Mouse (Mus musculus) MEL (cell line): ENCODE measurements around the gene 1700029I15Rik. TPM values are rescaled to one million over a fixed set of nuclear protein-coding genes. Genes with fewer than 3 reads are reported as not detected.

Source experiments
- DNase-seq: peaks from one replicate; pipeline ENCODE4 v3.0.0; 2011; ENCODE audit warnings: low read depth, low spot score
- H3K27ac ChIP-seq: 2 replicates; pipeline ENCODE4 v1.5.1; 2012; ENCODE audit warnings: low read depth, mild to moderate bottlenecking, control low read depth, low read length, moderate library complexity; ENCODE audit not compliant: control insufficient read depth
- H3K27me3 ChIP-seq, 2 experiments: fragments of 150-350 bp in 1 of 2; sonication (generic) in 1 of 2; 2 replicates each; pipeline ENCODE4 v1.6.1; 2012; ENCODE audit warnings: low read length in 2 of 2, mild to moderate bottlenecking in 2 of 2, improper control_type of control experiment in 1 of 2, moderate library complexity in 1 of 2; ENCODE audit not compliant: insufficient read depth in 2 of 2, control insufficient read depth in 1 of 2
- H3K36me3 ChIP-seq, 2 experiments: 2 replicates each; pipeline ENCODE4 v1.6.1; 2012 to 2014; ENCODE audit warnings: low read length in 2 of 2, improper control_type of control experiment in 1 of 2, inconsistent platforms in 1 of 2, mild to moderate bottlenecking in 1 of 2; ENCODE audit not compliant: insufficient read depth in 2 of 2, control insufficient read depth in 1 of 2
- H3K4me1 ChIP-seq, 2 experiments: fragments of 150-350 bp in 1 of 2; sonication (generic) in 1 of 2; 2 replicates each; pipeline ENCODE4 v1.6.1; 2012; ENCODE audit warnings: low read length in 2 of 2, improper control_type of control experiment in 1 of 2, mild to moderate bottlenecking in 1 of 2; ENCODE audit not compliant: insufficient read depth in 2 of 2, control insufficient read depth in 1 of 2
- H3K4me3 ChIP-seq, 2 experiments: fragments of 150-350 bp in 1 of 2; sonication (generic) in 1 of 2; 2 replicates each; pipeline ENCODE4 v1.5.1; 2012; ENCODE audit warnings: low read depth in 2 of 2, low read length in 2 of 2, mild to moderate bottlenecking in 2 of 2, moderate library complexity in 2 of 2, control low read depth in 1 of 2, improper control_type of control experiment in 1 of 2; ENCODE audit not compliant: control insufficient read depth in 1 of 2, insufficient read depth in 1 of 2
- H3K79me2 ChIP-seq: 2 replicates; pipeline ENCODE4 v1.6.1; 2012; ENCODE audit warnings: mild to moderate bottlenecking, low read length, moderate library complexity; ENCODE audit not compliant: control insufficient read depth, poor library complexity, insufficient read depth
- H3K9ac ChIP-seq: 2 replicates; pipeline ENCODE4 v1.6.1; 2012; ENCODE audit warnings: low read depth, mild to moderate bottlenecking, control low read depth, low read length, moderate library complexity; ENCODE audit not compliant: control insufficient read depth, poor library complexity, severe bottlenecking
- H3K9me3 ChIP-seq: fragments of 150-350 bp; sonication (generic); replicated peaks from 2 replicates; pipeline ENCODE4 v1.6.1; 2012; ENCODE audit warnings: mild to moderate bottlenecking, low read length, improper control_type of control experiment, moderate library complexity; ENCODE audit not compliant: insufficient read depth
- CHD1 ChIP-seq: IDR thresholded peaks from 2 replicates; pipeline ENCODE4 v1.6.1; 2012; ENCODE audit warnings: low read depth, mild to moderate bottlenecking, inconsistent platforms, low read length, improper control_type of control experiment
- ELF1 ChIP-seq: IDR thresholded peaks from 2 replicates; pipeline ENCODE4 v1.6.1; 2014; ENCODE audit warnings: low read depth, mild to moderate bottlenecking, inconsistent platforms, low read length, improper control_type of control experiment, moderate library complexity
- ETS1 ChIP-seq: IDR thresholded peaks from 2 replicates; pipeline ENCODE4 v1.6.1; 2012; ENCODE audit warnings: low read depth, mild to moderate bottlenecking, inconsistent platforms, low read length, improper control_type of control experiment, moderate library complexity
- GATA1 ChIP-seq: IDR thresholded peaks from 2 replicates; pipeline ENCODE4 v1.6.1; 2011; ENCODE audit warnings: low read depth, low read length, improper control_type of control experiment
- MAFK ChIP-seq: IDR thresholded peaks from 2 replicates; pipeline ENCODE4 v1.6.1; 2011; ENCODE audit warnings: low read depth, mild to moderate bottlenecking, low read length, improper control_type of control experiment, borderline replicate concordance
- MEF2A ChIP-seq: IDR thresholded peaks from 2 replicates; pipeline ENCODE4 v1.6.1; 2014; ENCODE audit warnings: low read depth, mild to moderate bottlenecking, inconsistent platforms, low read length, improper control_type of control experiment; ENCODE audit not compliant: poor library complexity, insufficient replicate concordance, severe bottlenecking; ENCODE audit errors: extremely low read depth
- MXI1 ChIP-seq: IDR thresholded peaks from 2 replicates; pipeline ENCODE4 v1.6.1; 2011; ENCODE audit warnings: mild to moderate bottlenecking, low read depth, low read length, improper control_type of control experiment
- POLR2A ChIP-seq, 2 experiments: IDR thresholded peaks; 2 replicates each; pipeline ENCODE4 v1.6.1; 2011 to 2012; ENCODE audit warnings: low read length in 2 of 2, mild to moderate bottlenecking in 2 of 2, control low read depth in 1 of 2, improper control_type of control experiment in 1 of 2, low read depth in 1 of 2, moderate library complexity in 1 of 2; ENCODE audit not compliant: control insufficient read depth in 1 of 2, insufficient read depth in 1 of 2, poor library complexity in 1 of 2
- POLR2AphosphoS5 ChIP-seq: IDR thresholded peaks from 2 replicates; pipeline ENCODE4 v1.6.1; 2012; ENCODE audit warnings: low read depth, borderline replicate concordance, mild to moderate bottlenecking, inconsistent platforms, low read length, moderate library complexity, mixed read lengths
- RCOR1 ChIP-seq: IDR thresholded peaks from 2 replicates; pipeline ENCODE4 v1.6.1; 2012; ENCODE audit warnings: low read depth, mild to moderate bottlenecking, inconsistent platforms, low read length, improper control_type of control experiment
- SMC3 ChIP-seq: IDR thresholded peaks from 2 replicates; pipeline ENCODE4 v1.6.1; 2011; ENCODE audit warnings: low read depth, low read length, improper control_type of control experiment
- TAL1 ChIP-seq: IDR thresholded peaks from 2 replicates; pipeline ENCODE4 v1.6.1; 2012; ENCODE audit warnings: mild to moderate bottlenecking, inconsistent platforms, low read length, moderate library complexity, mixed read lengths
- UBTF ChIP-seq: IDR thresholded peaks from 2 replicates; pipeline ENCODE4 v1.6.1; 2012; ENCODE audit warnings: low read depth, mild to moderate bottlenecking, inconsistent platforms, low read length, improper control_type of control experiment, moderate library complexity, borderline replicate concordance; ENCODE audit not compliant: insufficient read depth
- ZC3H11A ChIP-seq: IDR thresholded peaks from 2 replicates; pipeline ENCODE4 v1.6.1; 2012; ENCODE audit warnings: low read depth, mild to moderate bottlenecking, inconsistent platforms, low read length, improper control_type of control experiment
- polyA plus RNA-seq, 2 experiments: library from polyadenylated mRNA; stranded (reverse) in 1 of 2; unstranded in 1 of 2; fragments of >175 nt in 1 of 2; fragments of >200 nt in 1 of 2; gene quantifications; 2 replicates each; pipeline versions ENCODE4 v1.2.1 to v1.2.4; 2012; ENCODE audit warnings: low replicate concordance in 2 of 2, low read depth in 1 of 2; ENCODE audit not compliant: insufficient read length in 2 of 2, insufficient read depth in 1 of 2, missing spikeins in 1 of 2
- total RNA-seq: library from RNA; depleted of rRNA; stranded (reverse); fragments of 300-350 nt; gene quantifications from 2 replicates; pipeline ENCODE4 v1.2.3, GENCODE M21; 2012

1700029I15Rik gene
- total and polyA plus RNA-seq, 3 experiments: 0.65 to 3.2 TPM; not detected in 1

DNA sequence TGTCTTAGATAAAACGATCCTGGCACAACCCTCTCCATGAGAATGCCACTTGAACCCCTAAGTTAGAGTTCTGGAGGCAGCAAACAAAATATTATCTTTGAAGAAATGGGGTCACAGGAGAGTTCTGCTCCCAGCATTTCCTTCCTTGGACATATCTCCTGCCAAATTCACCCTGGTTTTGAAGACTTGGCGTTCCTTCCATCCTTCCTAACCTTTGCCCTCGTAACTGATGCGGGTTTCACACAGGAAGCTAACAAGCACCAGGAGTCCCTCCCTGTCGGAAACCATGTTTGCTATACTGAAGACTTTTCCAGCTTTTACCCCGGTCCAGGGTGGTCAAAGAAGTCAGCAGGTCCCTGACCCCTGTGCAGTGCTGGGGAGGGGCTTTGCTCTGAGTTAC lies 28.1 kb upstream of the 1700029I15Rik start:
- no peaks in the 10 kb centered on the region for H3K36me3 ChIP-seq
- TF ChIP-seq SMC3 (no peak), MXI1 (no peak), MEF2A (no peak), GATA1 (no peak), TAL1 (no peak)

DNA sequence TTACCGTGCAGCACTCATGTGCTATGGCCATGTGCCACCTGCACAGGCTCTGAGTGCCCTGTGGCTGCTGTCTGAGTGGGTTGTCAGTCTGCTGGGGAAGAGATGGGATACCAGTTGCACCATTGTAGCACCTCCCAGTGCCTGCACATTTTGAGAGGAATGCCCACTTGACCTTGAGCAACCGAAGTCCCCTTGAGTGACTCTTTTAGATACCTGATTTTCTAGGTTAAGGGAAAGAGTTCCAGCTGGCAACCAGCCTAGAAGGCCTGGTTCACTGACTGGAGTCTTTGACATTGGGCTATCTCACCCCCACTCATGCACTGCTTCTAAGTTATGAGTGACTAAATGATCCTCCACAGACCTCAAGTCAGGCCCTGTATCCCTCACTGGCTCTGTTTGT lies 23.0 kb upstream of the 1700029I15Rik start:
- H3K79me2 ChIP-seq: no peaks in the 10 kb centered on the region
- no peaks in the 10 kb centered on the region for H3K36me3 ChIP-seq
- H3K9ac ChIP-seq: no peak overlapping the region
- DNase-seq: no peak
- no peaks in the 10 kb centered on the region for H3K9me3 ChIP-seq
- H3K27me3 ChIP-seq: no peaks in the 10 kb centered on the region
- no peak for TF ChIP-seq ELF1
- no peak for TF ChIP-seq CHD1
- no peak for TF ChIP-seq GATA1
- TF ChIP-seq MAFK: no peak
- no peak for TF ChIP-seq UBTF
- TF ChIP-seq ZC3H11A: no peak
- no peak for TF ChIP-seq POLR2AphosphoS5
- TF ChIP-seq ETS1: no peak
- no peak for TF ChIP-seq POLR2A (IDR thresholded peaks at IDR 0.05; ENCODE audit: control insufficient read depth in 1 of 2, insufficient read depth in 1 of 2, low read depth in 1 of 2, low read length in 2 of 2, poor library complexity in 1 of 2)
- TF ChIP-seq, all 39 proteins: peak for 0
- no peak overlapping the region for H3K27ac ChIP-seq
- H3K4me3 ChIP-seq: no peak overlapping the region
- H3K4me1 ChIP-seq: no peaks in the 10 kb centered on the region

More for the DNA sequence above, 28.1 kb upstream of the 1700029I15Rik start:
- H3K79me2 ChIP-seq: no peaks in the 10 kb centered on the region
- no peak overlapping the region for H3K27ac ChIP-seq
- H3K9me3 ChIP-seq: no peaks in the 10 kb centered on the region
- DNase-seq: no peak
- no peak overlapping the region for H3K4me3 ChIP-seq
- H3K9ac ChIP-seq: no peak overlapping the region
- no peaks in the 10 kb centered on the region for H3K4me1 ChIP-seq
- H3K27me3 ChIP-seq: no peaks in the 10 kb centered on the region

DNA sequence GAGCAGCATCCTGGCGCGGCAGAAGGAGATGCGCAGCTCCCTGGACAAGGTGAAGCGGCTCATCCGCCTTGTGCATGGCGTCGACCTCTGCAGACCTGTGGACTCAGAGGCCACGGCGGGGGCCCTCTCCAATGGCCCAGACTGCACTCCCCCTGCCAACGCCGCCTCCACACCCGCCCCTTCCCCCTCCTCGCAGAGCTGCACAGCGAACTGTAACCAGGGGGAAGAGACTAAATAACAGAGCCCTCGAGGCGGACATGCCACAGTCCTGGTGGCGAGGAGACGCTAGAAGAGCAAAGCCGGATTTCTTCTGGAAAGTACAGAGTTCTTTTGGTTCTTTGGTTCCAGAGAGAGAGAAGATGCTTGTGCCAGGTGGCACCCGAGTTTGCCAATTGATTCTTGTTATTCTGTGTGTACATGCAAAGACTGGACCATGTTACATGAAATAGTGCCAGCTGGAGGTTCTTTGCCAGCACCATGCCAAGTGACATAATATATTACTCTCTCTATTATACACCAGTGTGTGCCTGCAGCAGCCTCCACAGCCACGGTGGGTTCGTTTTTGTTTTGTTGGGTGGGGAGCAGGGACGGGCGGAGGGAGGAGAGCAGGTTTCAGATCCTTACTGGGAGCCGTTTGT lies 22.0 kb upstream of the 1700029I15Rik start:
- Histone ChIP-seq H3K4me3 (no peak overlapping the region), H3K27me3 (no peaks in the 10 kb centered on the region), H3K27ac (no peak overlapping the region), H3K36me3 (no peaks in the 10 kb centered on the region), H3K9me3 (no peaks in the 10 kb centered on the region), H3K9ac (no peak overlapping the region), H3K4me1 (no peaks in the 10 kb centered on the region), H3K79me2 (no peaks in the 10 kb centered on the region)
- no peak for DNase-seq
- no peak for TF ChIP-seq ZC3H11A
- no peak for TF ChIP-seq ELF1
- TF ChIP-seq RCOR1: no peak
